Mouse (Mus musculus): ENCODE results near the gene Olfr150.
"Not testable (repeated sequence)": the region's sequence is repeated elsewhere in the genome, so short reads cannot be mapped to it uniquely, and the experiment has no call there.

Gene Olfr150

DNA sequence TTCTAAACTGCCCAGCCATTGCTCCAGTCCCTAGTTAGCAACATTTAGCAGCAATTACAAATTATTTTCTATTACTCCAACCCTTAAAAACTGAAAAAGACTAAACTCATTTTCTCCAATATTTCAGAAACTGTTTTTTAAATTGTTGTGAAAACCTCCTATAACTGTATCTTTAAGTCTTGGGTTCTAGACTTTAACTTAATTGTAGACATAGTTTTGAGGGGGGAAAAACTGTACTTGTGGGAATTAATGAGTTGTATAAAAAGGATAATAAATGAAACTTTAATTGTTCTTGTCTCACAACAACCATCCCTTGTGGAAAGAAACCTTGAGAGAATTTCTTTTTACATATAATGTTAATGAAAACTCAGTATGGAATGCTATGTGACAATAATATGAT, at the start of gene Olfr150:
TSS of gene Olfr150 (plus strand) at position 301 of the 400 bp plus-strand sequence.
- no peak for DNase-seq (ENCODE audit: low spot score in 2 of 2)

DNA sequence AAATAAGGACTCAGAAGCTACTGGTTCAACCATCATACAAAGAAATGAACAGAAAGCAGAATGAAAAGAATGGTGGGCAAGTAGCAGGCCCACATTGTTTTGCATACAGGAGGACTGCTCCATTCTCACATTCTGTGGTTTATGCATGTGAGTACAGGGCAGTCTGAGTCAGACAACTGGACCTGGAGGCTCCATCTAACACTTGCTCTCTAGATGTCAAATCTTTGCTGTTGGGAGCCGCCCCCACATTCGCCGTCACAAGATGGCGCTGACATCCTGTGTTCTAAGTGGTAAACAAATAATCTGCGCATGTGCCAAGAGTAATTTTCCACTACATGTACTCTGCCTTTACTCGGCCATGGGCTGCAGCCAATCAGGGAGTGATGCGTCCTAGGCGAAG, 29.7 kb upstream of the Olfr150 start:
- not testable (repeated sequence) for DNase-seq (ENCODE audit: low spot score in 2 of 2)

DNA sequence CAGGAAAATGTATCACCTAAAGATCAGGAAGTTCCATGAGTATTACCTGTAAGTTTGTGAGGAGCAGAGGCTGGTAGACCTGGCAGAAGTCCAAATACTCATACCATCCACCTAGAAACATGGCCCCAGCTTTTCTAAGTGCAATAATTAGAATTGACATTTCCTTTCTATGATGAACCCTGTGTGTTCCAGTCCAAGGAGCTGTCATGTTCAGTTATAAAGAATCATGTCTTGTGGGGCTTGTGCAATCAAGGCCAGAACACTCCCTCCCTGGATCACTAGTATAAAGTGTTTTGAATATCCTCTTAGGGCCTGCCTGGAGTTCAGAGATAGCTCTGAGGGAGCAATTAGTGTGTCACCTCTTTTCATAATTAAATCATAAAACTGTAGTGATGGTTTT, 23.8 kb upstream of the Olfr150 start, which contains the start of gene Olfr149:
TSS of gene Olfr149 (minus strand) at position 101 of the 400 bp plus-strand sequence.
- DNase-seq (ENCODE audit: low spot score in 2 of 2): no peak

DNA sequence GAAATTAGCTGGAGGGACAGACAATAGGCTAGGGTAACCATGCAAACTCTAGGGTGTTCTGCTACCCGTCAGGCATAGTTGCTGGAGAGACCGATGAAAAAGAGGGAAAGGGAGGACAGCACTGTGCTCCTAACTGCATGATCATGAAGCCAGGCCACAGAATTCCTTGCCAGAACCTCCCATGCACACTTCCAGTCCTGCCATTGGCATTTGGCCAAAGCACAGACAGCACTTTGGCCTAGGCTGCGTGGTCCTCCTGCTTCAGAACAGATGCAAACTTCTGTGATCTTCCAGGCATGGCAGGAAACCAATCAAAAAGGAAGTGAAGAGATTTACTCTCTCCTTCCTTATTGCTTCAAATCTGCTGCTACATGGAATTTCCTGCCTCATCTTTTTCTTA, 21.8 kb upstream of the Olfr150 start:
- DNase-seq (ENCODE audit: low spot score in 2 of 2): peak in 1 of 2 experiments; percentile 22

DNA sequence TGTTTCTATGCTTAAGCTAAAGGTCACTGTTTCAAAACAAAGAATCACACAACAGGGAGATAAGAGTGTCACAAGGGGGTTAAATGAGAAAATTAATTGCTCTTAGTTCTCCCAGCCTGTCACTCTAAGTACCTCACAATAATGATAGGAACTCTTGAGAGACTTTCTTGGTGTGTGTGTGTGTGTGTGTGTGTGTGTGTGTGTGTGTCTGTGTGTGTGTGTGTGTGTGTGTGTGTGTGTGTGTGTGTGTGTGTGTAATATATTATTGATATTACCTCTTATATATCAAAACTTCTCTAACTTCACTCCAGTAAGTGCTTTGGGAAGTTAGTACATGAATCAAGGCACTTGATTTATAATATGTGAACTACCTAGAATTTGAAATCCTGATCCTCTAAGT, 19.7 kb upstream of the Olfr150 start, which contains the start of gene Olfr965:
TSS of gene Olfr965 (plus strand) at position 301 of the 400 bp plus-strand sequence.
- DNase-seq (ENCODE audit: low spot score in 2 of 2): no peak

DNA sequence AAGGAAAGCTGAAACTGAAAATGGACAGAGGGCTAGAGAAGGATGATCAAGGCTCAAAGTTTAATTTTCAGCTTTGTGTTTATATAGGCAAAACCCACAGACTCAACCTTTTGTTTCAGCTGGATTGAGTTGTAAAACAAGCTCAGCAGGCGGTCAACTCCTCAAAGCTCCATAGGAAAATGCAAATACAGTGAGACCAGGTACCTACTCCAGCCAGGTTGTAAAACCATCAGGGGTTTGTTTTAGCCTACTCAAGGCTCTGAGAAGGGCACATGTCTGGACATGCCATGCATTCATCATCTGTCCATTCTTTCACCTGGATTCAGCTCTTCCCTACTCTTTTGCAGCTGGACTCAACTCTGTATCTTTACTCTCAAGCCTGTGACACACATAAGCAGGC, 10.0 kb downstream of the Olfr150 start:
- DNase-seq (ENCODE audit: low spot score in 2 of 2): no peak

DNA sequence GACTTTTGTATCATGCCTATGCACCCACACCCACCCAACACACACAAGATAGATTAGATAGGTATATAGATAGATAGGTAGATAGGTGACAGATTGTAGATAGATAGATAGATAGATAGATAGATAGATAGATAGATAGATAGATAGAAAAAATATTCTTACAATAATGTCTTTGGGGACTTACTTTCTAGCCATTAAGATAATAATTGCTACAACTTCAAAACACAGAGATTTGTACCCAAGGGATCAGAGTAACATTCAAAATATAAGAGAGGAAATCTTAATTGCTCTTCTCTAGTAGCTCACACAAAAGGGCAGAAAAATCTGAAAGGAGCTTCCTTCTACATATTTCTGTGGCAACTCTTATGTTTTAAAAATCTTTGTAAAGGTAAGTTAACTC, 15.2 kb downstream of the Olfr150 start, which contains the start of gene Olfr967:
TSS of gene Olfr967 (plus strand) at position 301 of the 400 bp plus-strand sequence.
- DNase-seq (ENCODE audit: low spot score in 2 of 2): no peak

DNA sequence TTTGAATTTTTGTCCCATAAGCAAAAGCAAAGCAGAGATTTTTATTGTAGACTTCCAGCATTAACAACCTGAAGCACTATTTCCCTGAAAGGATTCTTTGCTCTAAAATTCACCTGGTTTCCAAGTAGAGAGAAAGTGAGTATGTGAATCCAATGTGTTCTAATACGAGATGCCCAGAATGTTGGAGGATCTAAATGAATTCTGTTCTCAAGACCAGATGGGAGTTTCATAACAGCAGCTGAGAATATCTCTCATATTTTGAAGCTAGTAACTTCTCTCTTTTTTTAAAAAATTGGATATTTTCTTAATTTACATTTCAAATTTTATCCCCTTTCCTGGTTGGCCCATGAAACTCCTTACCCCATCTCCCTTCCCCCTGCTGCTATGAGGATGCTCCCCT, 15.7 kb downstream of the Olfr150 start:
- DNase-seq (ENCODE audit: low spot score in 2 of 2): no peak

DNA sequence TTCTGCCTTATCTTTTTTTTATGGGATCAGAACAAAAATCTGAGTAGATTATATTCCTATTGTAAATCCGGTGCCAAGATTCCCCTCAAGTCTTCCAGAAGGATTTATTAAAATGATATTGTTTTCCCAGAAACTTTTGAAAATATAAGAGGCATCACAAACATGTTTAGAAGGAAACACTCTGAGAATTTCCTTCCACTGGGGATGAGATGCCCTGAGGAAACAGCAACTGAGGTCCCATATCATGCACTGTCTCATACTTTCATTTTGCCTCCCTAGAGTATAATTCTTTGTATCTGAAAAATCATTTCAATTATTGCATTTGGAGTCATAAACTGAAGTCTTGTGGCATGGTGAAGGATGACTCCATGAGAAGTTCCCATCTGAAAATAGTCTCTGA, 52.4 kb downstream of the Olfr150 start, which contains the start of gene Olfr968:
TSS of gene Olfr968 (minus strand) at position 101 of the 400 bp plus-strand sequence.
- DNase-seq (ENCODE audit: low spot score in 2 of 2): no peak
